Mouse (Mus musculus) stomach, embryonic 16.5 days (tissue): ENCODE data around the gene Fbxo46. TPM values are rescaled to one million over a fixed set of nuclear protein-coding genes. Genes with fewer than 3 reads are reported as not detected.

Source experiments
- ATAC-seq: fragments of 200-750 bp; cut with Nextera tagmentation; 2 replicates; pipeline ENCODE4 v1.8.0; 2017; ENCODE audit warnings: moderate number of reproducible peaks, moderate TSS enrichment; ENCODE audit not compliant: insufficient read depth, low FRiP score
- H3K27ac ChIP-seq: fragments of 300-500 bp; sonication (generic); 2 replicates; pipeline ENCODE4 v1.5.1; 2014; ENCODE audit warnings: low read length
- H3K27me3 ChIP-seq: fragments of 300-500 bp; sonication (generic); 2 replicates; pipeline ENCODE4 v1.6.1; 2014; ENCODE audit warnings: low read length, control low read depth, mixed read lengths; ENCODE audit not compliant: control insufficient read depth, insufficient read depth
- H3K36me3 ChIP-seq: fragments of 300-500 bp; sonication (generic); 2 replicates; pipeline ENCODE4 v1.6.1; 2014; ENCODE audit warnings: low read length; ENCODE audit not compliant: control insufficient read depth, insufficient read depth
- H3K4me1 ChIP-seq: fragments of 300-500 bp; sonication (generic); 2 replicates; pipeline ENCODE4 v1.6.1; 2014; ENCODE audit warnings: low read length, control low read depth, mixed read lengths; ENCODE audit not compliant: control insufficient read depth, insufficient read depth
- H3K4me2 ChIP-seq: fragments of 300-500 bp; sonication (generic); 2 replicates; pipeline ENCODE4 v1.6.1; 2014; ENCODE audit warnings: low read depth, low read length, mixed read lengths
- H3K4me3 ChIP-seq: fragments of 300-500 bp; sonication (generic); replicated peaks from 2 replicates; pipeline ENCODE4 v1.5.1; 2014; ENCODE audit warnings: mild to moderate bottlenecking, low read length
- H3K9ac ChIP-seq: fragments of 300-500 bp; sonication (generic); 2 replicates; pipeline ENCODE4 v1.6.1; 2014; ENCODE audit warnings: low read length
- H3K9me3 ChIP-seq: fragments of 300-500 bp; sonication (generic); replicated peaks from 2 replicates; pipeline ENCODE4 v1.6.1; 2016; ENCODE audit warnings: low read length, control low read depth; ENCODE audit not compliant: control insufficient read depth
- WGBS: fragments of 180-500 bp; shearing (Covaris S2); extraction: QIAGEN DNeasy Blood & Tissue Kit; methylation state at CpG from one replicate; pipeline ENCODE4 v1.1.7; 2014; 5-methylcytosine and 5-hydroxymethylcytosine counted together
- polyA plus RNA-seq: library from polyadenylated mRNA; unstranded; fragments of >200 nt; fragmentation: Nextera tagmentation; extraction: Ambion mirVana; gene quantifications from 2 replicates; pipeline ENCODE4 v1.2.1, GENCODE M21; 2015

Fbxo46 gene
- polyA plus RNA-seq, 1 experiment from 2014 or later: 13.5 TPM

GRCm38 (mm10) chr7:19155825-19156475 lies 36.3 kb downstream of the Fbxo46 start:
- 48% methylated on average over 13 of the region's 13 CpGs for WGBS
- Histone ChIP-seq H3K27me3 (no peaks in the 10 kb centered on the region), H3K4me3 (no peak overlapping the region), H3K36me3 (no peaks in the 10 kb centered on the region), H3K4me1 (peaks cover 14% of the 10 kb centered on the region), H3K9me3 (no peaks in the 10 kb centered on the region), H3K4me2 (no peak overlapping the region), H3K9ac (no peak overlapping the region), H3K27ac (no peak overlapping the region)
- ATAC-seq: no peak

DNA sequence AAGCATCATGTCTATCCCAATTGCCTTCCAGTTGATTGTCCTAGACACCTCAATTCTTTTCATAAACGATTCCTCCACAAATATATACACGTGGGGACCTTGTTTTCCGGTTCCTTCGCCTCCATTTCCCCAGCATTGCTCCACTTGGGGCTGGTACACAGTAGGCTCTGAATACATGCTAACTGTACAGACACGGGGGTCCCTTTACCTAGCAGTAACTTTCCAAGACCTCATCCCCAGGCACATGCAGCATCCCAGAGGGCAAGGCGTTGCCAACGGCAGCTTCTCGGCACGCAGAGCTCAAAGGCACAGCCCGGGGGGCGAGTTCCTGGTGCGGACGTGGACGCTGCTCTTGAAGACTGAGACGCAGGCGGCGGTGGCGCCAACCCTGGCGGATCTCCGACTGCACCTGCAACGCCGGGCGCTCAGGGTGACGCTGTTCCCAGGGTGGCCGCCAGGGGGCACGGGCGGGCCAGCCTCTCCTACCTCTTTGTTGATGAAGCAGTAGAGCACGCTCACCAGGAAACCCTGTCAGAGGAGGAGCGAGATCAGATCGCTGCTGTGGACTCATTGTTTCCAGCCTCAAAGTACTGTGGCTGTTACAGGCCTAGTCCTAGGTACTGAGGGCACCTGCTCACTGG lies 37.6 kb downstream of the Fbxo46 start:
- Histone ChIP-seq H3K4me2 (peak overlapping the region; percentile 30; the same call in 1 of the 2 replicates), H3K4me1 (peaks cover 14% of the 10 kb centered on the region), H3K27ac (0 out of 2 replicates have a peak overlapping the region, but pooled peaks have one; percentile 46), H3K36me3 (no peaks in the 10 kb centered on the region), H3K9ac (peak overlapping the region; percentile 43; the same call in 1 of the 2 replicates), H3K9me3 (no peaks in the 10 kb centered on the region), H3K27me3 (no peaks in the 10 kb centered on the region), H3K4me3 (no peak overlapping the region)
- 6% methylated on average over 30 of the region's 30 CpGs for WGBS
- ATAC-seq: peak; percentile 70

DNA sequence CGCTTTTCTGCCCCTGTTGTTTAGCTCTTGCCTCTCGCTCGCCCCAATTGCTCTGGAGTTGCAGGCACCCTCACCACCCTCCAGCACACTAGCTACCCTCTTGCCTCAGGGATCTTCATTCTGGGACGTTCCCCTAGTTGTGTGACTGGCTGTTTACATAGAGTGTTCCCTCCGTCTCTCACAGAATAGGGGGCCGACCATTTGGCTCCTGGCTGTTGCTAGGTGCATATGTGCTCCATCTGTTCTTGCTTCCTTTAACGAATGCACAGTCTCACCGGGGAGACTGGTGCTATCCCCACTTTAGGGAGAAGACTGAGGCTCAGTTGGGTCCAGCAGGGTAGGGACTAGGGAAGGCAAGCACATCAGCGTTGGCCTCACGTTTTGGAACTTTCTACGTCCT lies 38.9 kb downstream of the Fbxo46 start:
- no peak overlapping the region for H3K4me3 ChIP-seq
- H3K27me3 ChIP-seq: no peaks in the 10 kb centered on the region
- no peaks in the 10 kb centered on the region for H3K36me3 ChIP-seq
- no peak overlapping the region for H3K4me2 ChIP-seq
- WGBS: 58% methylated on average over 11 of the region's 11 CpGs
- H3K9ac ChIP-seq: no peak overlapping the region
- H3K4me1 ChIP-seq: peaks cover 14% of the 10 kb centered on the region
- H3K27ac ChIP-seq: no peak overlapping the region
- no peaks in the 10 kb centered on the region for H3K9me3 ChIP-seq
- ATAC-seq: no peak

DNA sequence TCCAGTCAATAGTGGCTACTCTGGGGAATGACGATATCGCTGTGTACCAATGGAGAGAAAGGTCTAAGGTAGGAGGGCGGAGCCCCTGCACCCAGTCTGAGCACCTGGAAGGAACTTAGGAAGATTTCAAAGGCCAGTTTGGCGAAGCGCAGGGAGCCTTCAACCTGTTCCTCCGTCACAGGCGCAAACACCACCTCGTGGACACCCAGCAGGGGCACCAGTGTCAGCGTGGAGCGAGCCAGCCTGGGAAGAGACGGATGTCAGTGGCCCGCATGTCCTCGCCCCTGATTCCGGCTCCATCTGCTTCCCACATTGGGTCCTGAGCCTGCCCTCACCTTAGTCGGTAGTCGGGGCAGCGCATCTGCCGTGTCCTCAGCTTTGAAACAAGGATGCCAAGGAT lies 39.8 kb downstream of the Fbxo46 start:
- no peaks in the 10 kb centered on the region for H3K9me3 ChIP-seq
- H3K9ac ChIP-seq: peak overlapping the region; percentile 25; the same call in 1 of the 2 replicates
- 13% methylated on average over 18 of the region's 18 CpGs for WGBS
- H3K27me3 ChIP-seq: no peaks in the 10 kb centered on the region
- H3K4me3 ChIP-seq: no peak overlapping the region
- peak overlapping the region; percentile 77 for H3K4me2 ChIP-seq
- H3K27ac ChIP-seq: no peak overlapping the region
- no peaks in the 10 kb centered on the region for H3K36me3 ChIP-seq
- H3K4me1 ChIP-seq: peaks cover 22% of the 10 kb centered on the region
- no peak for ATAC-seq

GRCm38 (mm10) chr7:19160115-19160514 lies 40.5 kb downstream of the Fbxo46 start:
- WGBS: 1% methylated on average over 20 of the region's 20 CpGs
- Histone ChIP-seq H3K27me3 (no peaks in the 10 kb centered on the region; the same call in 1 of the 2 replicates), H3K9ac (peak overlapping the region; percentile 70), H3K9me3 (no peaks in the 10 kb centered on the region), H3K4me2 (peak overlapping the region; percentile 77), H3K36me3 (no peaks in the 10 kb centered on the region), H3K4me3 (peak overlapping the region; percentile 48), H3K27ac (no peak overlapping the region), H3K4me1 (peaks cover 29% of the 10 kb centered on the region)
- ATAC-seq: peak; percentile 60; the same call in 1 of the 2 replicates

GRCm38 (mm10) chr7:19162928-19163327 lies 43.3 kb downstream of the Fbxo46 start:
- Histone ChIP-seq H3K27ac (no peak overlapping the region), H3K4me2 (no peak overlapping the region), H3K27me3 (no peaks in the 10 kb centered on the region; the same call in 1 of the 2 replicates), H3K9me3 (no peaks in the 10 kb centered on the region), H3K9ac (no peak overlapping the region), H3K4me3 (no peak overlapping the region), H3K36me3 (no peaks in the 10 kb centered on the region), H3K4me1 (peaks cover 37% of the 10 kb centered on the region)
- ATAC-seq: no peak
- 81% methylated on average over 7 of the region's 7 CpGs for WGBS

- Histone ChIP-seq H3K27ac (no peak overlapping the region), H3K4me2 (peak overlapping the region; percentile 45), H3K9ac (peak overlapping the region; percentile 35), H3K9me3 (no peaks in the 10 kb centered on the region), H3K27me3 (no peaks in the 10 kb centered on the region; the same call in 1 of the 2 replicates), H3K36me3 (no peaks in the 10 kb centered on the region), H3K4me3 (no peak overlapping the region), H3K4me1 (peaks cover 37% of the 10 kb centered on the region)
- 30% methylated on average over 12 of the region's 12 CpGs for WGBS
- no peak for ATAC-seq
Measured at GRCm38 (mm10) chr7:19163752-19164151, 44.1 kb downstream of the Fbxo46 start.

GRCm38 (mm10) chr7:19164189-19164588 lies 44.5 kb downstream of the Fbxo46 start:
- H3K27me3 ChIP-seq: no peaks in the 10 kb centered on the region; the same call in 1 of the 2 replicates
- H3K4me3 ChIP-seq: peak overlapping the region; percentile 4

GRCm38 (mm10) chr7:19164978-19165377 lies 45.3 kb downstream of the Fbxo46 start:
- Histone ChIP-seq H3K4me2 (peak overlapping the region; percentile 28), H3K27me3 (no peaks in the 10 kb centered on the region; the same call in 1 of the 2 replicates), H3K9ac (no peak overlapping the region), H3K9me3 (no peaks in the 10 kb centered on the region), H3K27ac (no peak overlapping the region), H3K4me3 (0 out of 2 replicates have a peak overlapping the region, but pooled peaks have one; percentile 2), H3K4me1 (peaks cover 31% of the 10 kb centered on the region), H3K36me3 (no peaks in the 10 kb centered on the region)
- 6% methylated on average over 13 of the region's 13 CpGs for WGBS
- ATAC-seq: peak; percentile 34; the same call in 1 of the 2 replicates

More at GRCm38 (mm10) chr7:19164189-19164588, 44.5 kb downstream of the Fbxo46 start:
- Histone ChIP-seq H3K36me3 (no peaks in the 10 kb centered on the region), H3K27ac (no peak overlapping the region), H3K4me1 (peaks cover 37% of the 10 kb centered on the region), H3K4me2 (peak overlapping the region; percentile 45), H3K9ac (no peak overlapping the region), H3K9me3 (no peaks in the 10 kb centered on the region)
- ATAC-seq: peak; percentile 58
- WGBS: 1% methylated on average over 6 of the region's 6 CpGs
